Mouse (Mus musculus): ENCODE results near the gene Plekhg1. TPM values are rescaled to one million over a fixed set of nuclear protein-coding genes. Genes with fewer than 3 reads are reported as not detected.

Gene Plekhg1
- polyA plus RNA-seq, 1 experiment from 2014 or later: 4.8 TPM

DNA sequence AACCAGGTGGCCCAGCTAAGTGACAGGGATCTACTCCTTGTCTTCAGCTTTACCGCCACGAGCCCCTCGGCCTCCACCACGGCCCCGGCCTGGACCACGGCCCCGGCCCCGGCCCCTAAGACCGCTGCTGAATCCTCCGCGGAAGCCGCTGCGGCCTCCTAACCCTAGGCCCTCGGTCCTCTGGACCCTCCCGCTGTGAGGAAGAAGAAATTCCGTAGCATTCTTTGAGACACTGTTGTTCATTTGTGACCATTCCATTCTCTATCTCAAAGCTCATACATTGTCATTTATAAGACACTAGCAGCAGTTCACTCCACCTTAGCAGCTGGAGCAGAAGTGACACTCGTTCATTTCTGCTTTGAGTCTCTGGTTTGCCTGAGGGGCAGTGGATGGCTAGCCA is 206.7 kb downstream of the Plekhg1 start:
- Histone ChIP-seq H3K27me3 (ENCODE audit: control insufficient read depth, insufficient read depth, low read length) (no peaks in the 10 kb centered on the region), H3K9ac (ENCODE audit: low read length) (no peak overlapping the region), H3K4me1 (replicated peaks; ENCODE audit: control insufficient read depth, insufficient read depth) (no peaks in the 10 kb centered on the region), H3K36me3 (ENCODE audit: control insufficient read depth, insufficient read depth, low read length) (peaks cover 3% of the 10 kb centered on the region; the same call in 1 of the 2 replicates), H3K4me2 (replicated peaks; ENCODE audit: low read depth) (no peak overlapping the region), H3K4me3 (ENCODE audit: low read depth, low read length) (no peak overlapping the region), H3K9me3 (ENCODE audit: control insufficient read depth, low read length) (no peaks in the 10 kb centered on the region), H3K27ac (replicated peaks) (no peak overlapping the region)
- WGBS: 93% methylated on average over 17 of the region's 17 CpGs
- ATAC-seq (ENCODE audit: low FRiP score, low TSS enrichment) (no peak), DNase-seq (ENCODE audit: low spot score) (no peak)
- TF ChIP-seq CTCF (IDR thresholded peaks at IDR 0.05; ENCODE audit: low read depth) (no peak), EP300 (optimal IDR thresholded peaks at IDR 0.05) (no peak)

DNA sequence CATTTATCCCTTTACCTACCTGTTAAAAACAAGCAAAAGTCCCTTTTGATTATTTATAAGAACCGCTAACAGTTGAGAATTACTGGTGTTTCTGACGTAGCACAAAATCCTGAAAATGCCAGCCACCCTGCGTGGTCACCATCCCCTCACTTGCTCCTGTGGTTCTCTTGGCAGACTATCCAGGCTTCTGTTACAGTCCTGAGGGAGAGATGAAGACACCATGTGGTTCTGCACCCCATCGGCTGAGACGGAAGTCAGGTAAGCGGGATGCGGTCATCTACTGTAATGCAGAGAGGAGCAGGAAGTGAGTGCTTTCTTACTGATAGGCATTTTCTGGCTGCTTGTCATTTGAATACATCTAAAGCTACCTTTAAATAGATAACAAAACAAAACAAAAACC is 207.2 kb downstream of the Plekhg1 start:
- no peak for DNase-seq (ENCODE audit: low spot score)
- no peaks in the 10 kb centered on the region for H3K9me3 ChIP-seq (ENCODE audit: control insufficient read depth, low read length)
- H3K4me1 ChIP-seq (replicated peaks; ENCODE audit: control insufficient read depth, insufficient read depth): no peaks in the 10 kb centered on the region
- H3K27me3 ChIP-seq (ENCODE audit: control insufficient read depth, insufficient read depth, low read length): no peaks in the 10 kb centered on the region
- H3K27ac ChIP-seq (replicated peaks): no peak overlapping the region
- TF ChIP-seq CTCF (IDR thresholded peaks at IDR 0.05; ENCODE audit: low read depth) (no peak), EP300 (optimal IDR thresholded peaks at IDR 0.05) (no peak)
- H3K4me3 ChIP-seq (ENCODE audit: low read depth, low read length): no peak overlapping the region
- H3K36me3 ChIP-seq (ENCODE audit: control insufficient read depth, insufficient read depth, low read length): peaks cover 3% of the 10 kb centered on the region; the same call in 1 of the 2 replicates
- ATAC-seq (ENCODE audit: low FRiP score, low TSS enrichment): no peak
- no peak overlapping the region for H3K4me2 ChIP-seq (replicated peaks; ENCODE audit: low read depth)
- H3K9ac ChIP-seq (ENCODE audit: low read length): no peak overlapping the region
- 92% methylated on average over 7 of the region's 7 CpGs for WGBS

GRCm38 (mm10) chr10:3949306-3949705 is 209.1 kb downstream of the Plekhg1 start:
- Histone ChIP-seq H3K4me3 (ENCODE audit: low read depth, low read length) (no peak overlapping the region), H3K36me3 (ENCODE audit: control insufficient read depth, insufficient read depth, low read length) (peaks cover 3% of the 10 kb centered on the region; the same call in 1 of the 2 replicates), H3K27me3 (ENCODE audit: control insufficient read depth, insufficient read depth, low read length) (no peaks in the 10 kb centered on the region), H3K27ac (replicated peaks) (no peak overlapping the region), H3K9me3 (ENCODE audit: control insufficient read depth, low read length) (no peaks in the 10 kb centered on the region), H3K9ac (ENCODE audit: low read length) (no peak overlapping the region), H3K4me2 (replicated peaks; ENCODE audit: low read depth) (no peak overlapping the region), H3K4me1 (replicated peaks; ENCODE audit: control insufficient read depth, insufficient read depth) (no peaks in the 10 kb centered on the region)
- ATAC-seq (ENCODE audit: low FRiP score, low TSS enrichment) (no peak), DNase-seq (ENCODE audit: low spot score) (no peak)
- WGBS: 87% methylated on average over 6 of the region's 6 CpGs
- TF ChIP-seq CTCF (IDR thresholded peaks at IDR 0.05; ENCODE audit: low read depth) (no peak), EP300 (optimal IDR thresholded peaks at IDR 0.05) (no peak)

GRCm38 (mm10) chr10:3956471-3956870 is 216.3 kb downstream of the Plekhg1 start:
- ATAC-seq (ENCODE audit: low FRiP score, low TSS enrichment) (no peak), DNase-seq (ENCODE audit: low spot score) (no peak)
- Histone ChIP-seq H3K27ac (replicated peaks) (no peak overlapping the region), H3K9ac (ENCODE audit: low read length) (no peak overlapping the region), H3K4me2 (replicated peaks; ENCODE audit: low read depth) (no peak overlapping the region), H3K27me3 (ENCODE audit: control insufficient read depth, insufficient read depth, low read length) (no peaks in the 10 kb centered on the region), H3K4me3 (ENCODE audit: low read depth, low read length) (no peak overlapping the region), H3K36me3 (ENCODE audit: control insufficient read depth, insufficient read depth, low read length) (peaks cover 2% of the 10 kb centered on the region; the same call in 1 of the 2 replicates), H3K4me1 (replicated peaks; ENCODE audit: control insufficient read depth, insufficient read depth) (no peaks in the 10 kb centered on the region), H3K9me3 (ENCODE audit: control insufficient read depth, low read length) (no peaks in the 10 kb centered on the region)
- WGBS: 87% methylated on average over 22 of the region's 22 CpGs
- TF ChIP-seq CTCF (IDR thresholded peaks at IDR 0.05; ENCODE audit: low read depth) (no peak), EP300 (optimal IDR thresholded peaks at IDR 0.05) (no peak)

DNA sequence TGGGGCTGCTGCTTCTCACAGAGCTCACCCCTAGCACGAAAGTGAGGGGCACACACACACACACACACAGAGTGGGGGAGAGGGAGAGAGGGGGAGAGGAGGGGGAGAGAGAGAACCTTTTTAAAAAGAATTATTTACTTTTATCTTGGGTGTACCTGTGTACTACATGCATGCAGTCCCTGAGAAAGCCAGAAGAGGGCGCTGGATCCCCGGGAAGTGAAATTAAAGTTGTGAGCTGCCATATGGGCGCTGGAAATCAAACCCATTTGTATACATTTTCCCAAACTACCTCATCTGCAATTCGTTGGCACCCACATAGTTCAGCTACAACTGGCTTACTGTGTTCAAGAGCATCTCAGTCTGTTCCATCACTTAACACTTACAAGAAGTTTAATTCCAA is 218.4 kb downstream of the Plekhg1 start:
- H3K4me1 ChIP-seq (replicated peaks; ENCODE audit: control insufficient read depth, insufficient read depth): no peaks in the 10 kb centered on the region
- DNase-seq (ENCODE audit: low spot score): no peak
- no peak overlapping the region for H3K4me3 ChIP-seq (ENCODE audit: low read depth, low read length)
- H3K4me2 ChIP-seq (replicated peaks; ENCODE audit: low read depth): no peak overlapping the region
- no peak for ATAC-seq (ENCODE audit: low FRiP score, low TSS enrichment)
- no peak overlapping the region for H3K9ac ChIP-seq (ENCODE audit: low read length)
- no peaks in the 10 kb centered on the region for H3K9me3 ChIP-seq (ENCODE audit: control insufficient read depth, low read length)
- peaks cover 4% of the 10 kb centered on the region; the same call in 1 of the 2 replicates for H3K36me3 ChIP-seq (ENCODE audit: control insufficient read depth, insufficient read depth, low read length)
- 78% methylated on average over 5 of the region's 5 CpGs for WGBS
- no peaks in the 10 kb centered on the region for H3K27me3 ChIP-seq (ENCODE audit: control insufficient read depth, insufficient read depth, low read length)
- TF ChIP-seq EP300 (optimal IDR thresholded peaks at IDR 0.05) (no peak), CTCF (IDR thresholded peaks at IDR 0.05; ENCODE audit: low read depth) (peak; percentile 42)
- no peak overlapping the region for H3K27ac ChIP-seq (replicated peaks)

DNA sequence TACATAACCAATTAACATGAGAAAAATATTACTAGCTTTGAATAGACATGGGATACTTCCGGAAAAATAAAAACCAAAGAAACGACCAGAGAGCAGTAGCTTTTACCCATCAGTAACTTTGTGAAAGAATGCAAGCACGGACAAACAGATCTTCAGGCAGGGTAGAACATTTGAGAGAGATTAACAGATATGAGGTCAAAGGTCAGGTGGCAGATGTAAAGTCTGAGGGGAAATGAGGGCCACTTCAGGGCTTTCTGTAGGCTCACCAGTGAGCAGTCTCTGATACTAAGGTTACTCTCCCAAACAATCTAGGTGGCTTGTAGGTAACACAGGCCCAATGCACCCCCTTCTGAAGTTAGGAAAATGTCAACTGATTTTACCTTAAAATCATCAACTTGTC is 228.9 kb downstream of the Plekhg1 start:
- DNase-seq (ENCODE audit: low spot score): no peak
- Histone ChIP-seq H3K4me1 (replicated peaks; ENCODE audit: control insufficient read depth, insufficient read depth) (no peaks in the 10 kb centered on the region), H3K36me3 (ENCODE audit: control insufficient read depth, insufficient read depth, low read length) (peaks cover 2% of the 10 kb centered on the region; the same call in 1 of the 2 replicates), H3K4me3 (ENCODE audit: low read depth, low read length) (no peak overlapping the region), H3K9ac (ENCODE audit: low read length) (no peak overlapping the region), H3K9me3 (ENCODE audit: control insufficient read depth, low read length) (no peaks in the 10 kb centered on the region), H3K27ac (replicated peaks) (no peak overlapping the region), H3K27me3 (ENCODE audit: control insufficient read depth, insufficient read depth, low read length) (no peaks in the 10 kb centered on the region), H3K4me2 (replicated peaks; ENCODE audit: low read depth) (no peak overlapping the region)
- no peak for ATAC-seq (ENCODE audit: low FRiP score, low TSS enrichment)
- WGBS: 48% methylated on average over 3 of the region's 3 CpGs
- TF ChIP-seq CTCF (IDR thresholded peaks at IDR 0.05; ENCODE audit: low read depth): no peak
- TF ChIP-seq EP300 (optimal IDR thresholded peaks at IDR 0.05): no peak
